Mouse (Mus musculus): Measurements from ENCODE around the gene Ptprs.

DNA sequence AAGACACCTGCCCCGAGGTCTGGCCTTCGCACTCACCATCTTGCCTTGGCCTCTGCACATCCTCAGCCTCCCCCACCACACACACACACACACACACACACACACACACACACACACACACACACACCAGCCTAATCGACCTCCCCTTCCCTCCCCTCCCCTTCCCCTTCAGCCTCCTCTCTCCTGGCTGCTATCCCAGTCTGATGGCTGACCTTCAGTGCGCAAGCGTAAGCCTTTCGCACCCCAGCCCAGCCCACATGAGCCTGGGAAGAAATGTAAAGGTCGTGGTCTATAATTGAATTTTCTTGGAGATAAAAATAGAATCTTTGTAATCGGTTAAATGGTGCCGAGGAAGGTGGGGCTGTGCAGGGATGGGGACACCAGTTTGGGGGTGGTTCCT is 8.8 kb upstream of the Ptprs start:
- no peak for TF ChIP-seq CTCF (conservative IDR thresholded peaks at IDR 0.05; ENCODE audit: low read length)
- no peak for TF ChIP-seq POU5F1 (IDR thresholded peaks at IDR 0.05; ENCODE audit: borderline replicate concordance, low read length)
